Mouse (Mus musculus) CH12.LX (cell line): ENCODE data around the gene Adgb. TPM values are rescaled to one million over a fixed set of nuclear protein-coding genes. Genes with fewer than 3 reads are reported as not detected.

Experiments used
- DNase-seq: peaks from one replicate; pipeline ENCODE4 v3.0.0-alpha.2; 2013; ENCODE audit errors: extremely low read depth
- H3K27ac ChIP-seq: 2 replicates; pipeline ENCODE4 v1.5.1; 2012; ENCODE audit warnings: low read depth, mild to moderate bottlenecking, control low read depth, moderate library complexity; ENCODE audit not compliant: insufficient read depth
- H3K27me3 ChIP-seq: replicated peaks from 2 replicates; pipeline ENCODE3; 2012; ENCODE audit warnings: inconsistent platforms
- H3K36me3 ChIP-seq, 2 experiments: replicated peaks in 1 of 2; 2 replicates each; pipeline versions ENCODE3 to v1.6.1; 2012; ENCODE audit warnings: inconsistent platforms in 1 of 2, low read length in 1 of 2, mild to moderate bottlenecking in 1 of 2, mixed read lengths in 1 of 2, moderate library complexity in 1 of 2; ENCODE audit not compliant: control insufficient read depth in 1 of 2, insufficient read depth in 1 of 2
- H3K4me1 ChIP-seq, 2 experiments: 2 replicates each; pipeline ENCODE4 v1.6.1; 2012; ENCODE audit warnings: inconsistent platforms in 1 of 2, moderate library complexity in 1 of 2; ENCODE audit not compliant: insufficient read depth in 2 of 2, control insufficient read depth in 1 of 2
- H3K4me2 ChIP-seq: 2 replicates; pipeline ENCODE4 v1.6.1; 2012; ENCODE audit warnings: low read depth, mild to moderate bottlenecking, control low read depth; ENCODE audit not compliant: poor library complexity, insufficient read depth, severe bottlenecking
- H3K4me3 ChIP-seq, 3 experiments: fragments of 150-350 bp in 1 of 3; sonication (generic) in 1 of 3; replicated peaks in 1 of 3; 2 replicates each; pipeline versions ENCODE3 to v1.5.1; 2011 to 2012; ENCODE audit warnings: low read depth in 2 of 3, low read length in 2 of 3, mild to moderate bottlenecking in 2 of 3, moderate library complexity in 2 of 3, control low read depth in 1 of 3, improper control_type of control experiment in 1 of 3, inconsistent platforms in 1 of 3, mixed read lengths in 1 of 3; ENCODE audit not compliant: poor library complexity in 1 of 3
- H3K79me2 ChIP-seq: replicated peaks from 2 replicates; pipeline ENCODE4 v1.6.1; 2012; ENCODE audit warnings: mild to moderate bottlenecking, moderate library complexity; ENCODE audit not compliant: control insufficient read depth, poor library complexity, insufficient read depth, severe bottlenecking; ENCODE audit errors: extremely low read depth
- H3K9ac ChIP-seq: 2 replicates; pipeline ENCODE4 v1.6.1; 2012; ENCODE audit warnings: low read depth, mild to moderate bottlenecking, control low read depth, moderate library complexity; ENCODE audit not compliant: insufficient read depth
- H3K9me3 ChIP-seq: replicated peaks from 2 replicates; pipeline ENCODE3; 2012; ENCODE audit warnings: low read length, inconsistent platforms, mixed read lengths
- BHLHE40 ChIP-seq: IDR thresholded peaks from 2 replicates; pipeline ENCODE4 v1.6.1; 2011; ENCODE audit warnings: mild to moderate bottlenecking, low read depth, low read length, improper control_type of control experiment
- CHD1 ChIP-seq: IDR thresholded peaks from 2 replicates; pipeline ENCODE4 v1.6.1; 2012; ENCODE audit warnings: low read depth, low read length, improper control_type of control experiment, inconsistent platforms
- CTCF ChIP-seq, 2 experiments: IDR thresholded peaks in 1 of 2; conservative IDR thresholded peaks in 1 of 2; 2 replicates each; pipeline ENCODE4 v1.5.1; 2011 to 2012; ENCODE audit warnings: low read depth in 2 of 2, low read length in 2 of 2, improper control_type of control experiment in 1 of 2, inconsistent platforms in 1 of 2, mild to moderate bottlenecking in 1 of 2, moderate library complexity in 1 of 2
- E2F4 ChIP-seq: IDR thresholded peaks from 2 replicates; pipeline ENCODE4 v1.6.1; 2011; ENCODE audit warnings: low read depth, low read length, improper control_type of control experiment; ENCODE audit not compliant: insufficient replicate concordance
- ELF1 ChIP-seq: IDR thresholded peaks from 2 replicates; pipeline ENCODE4 v1.6.1; 2014; ENCODE audit warnings: low read depth, mild to moderate bottlenecking, inconsistent platforms, low read length, improper control_type of control experiment
- EP300 ChIP-seq: IDR thresholded peaks from 2 replicates; pipeline ENCODE4 v1.6.1; 2011; ENCODE audit warnings: low read length, improper control_type of control experiment
- GABPA ChIP-seq: IDR thresholded peaks from 2 replicates; pipeline ENCODE4 v1.6.1; 2012; ENCODE audit warnings: low read depth, low read length, improper control_type of control experiment, inconsistent platforms; ENCODE audit not compliant: insufficient replicate concordance
- HCFC1 ChIP-seq: IDR thresholded peaks from 2 replicates; pipeline ENCODE4 v1.6.1; 2012; ENCODE audit warnings: low read depth, mild to moderate bottlenecking, inconsistent platforms, low read length, improper control_type of control experiment
- IRF4 ChIP-seq: IDR thresholded peaks from 2 replicates; pipeline ENCODE4 v1.6.1; 2014; ENCODE audit warnings: low read depth, mild to moderate bottlenecking, inconsistent platforms, low read length, improper control_type of control experiment
- JUND ChIP-seq: conservative IDR thresholded peaks from 2 replicates; pipeline ENCODE4 v1.6.1; 2011; ENCODE audit warnings: low read depth, low read length, improper control_type of control experiment
- MAFK ChIP-seq: IDR thresholded peaks from 2 replicates; pipeline ENCODE4 v1.6.1; 2011; ENCODE audit warnings: low read length, improper control_type of control experiment; ENCODE audit not compliant: insufficient replicate concordance
- MAZ ChIP-seq: IDR thresholded peaks from 2 replicates; pipeline ENCODE4 v1.6.1; 2012; ENCODE audit warnings: low read depth, mild to moderate bottlenecking, inconsistent platforms, low read length, improper control_type of control experiment, moderate library complexity
- MEF2A ChIP-seq: IDR thresholded peaks from 2 replicates; pipeline ENCODE4 v1.6.1; 2014; ENCODE audit warnings: low read depth, mild to moderate bottlenecking, inconsistent platforms, low read length, improper control_type of control experiment, borderline replicate concordance
- MXI1 ChIP-seq: IDR thresholded peaks from 2 replicates; pipeline ENCODE4 v1.6.1; 2011; ENCODE audit warnings: mild to moderate bottlenecking, low read depth, low read length, improper control_type of control experiment
- PAX5 ChIP-seq: IDR thresholded peaks from 2 replicates; pipeline ENCODE4 v1.6.1; 2012; ENCODE audit warnings: low read length, inconsistent platforms, mixed read lengths
- POLR2A ChIP-seq: IDR thresholded peaks from 2 replicates; pipeline ENCODE4 v1.6.1; 2011; ENCODE audit warnings: low read depth, mild to moderate bottlenecking, improper control_type of control experiment, low read length
- RAD21 ChIP-seq: IDR thresholded peaks from 2 replicates; pipeline ENCODE4 v1.6.1; 2011; ENCODE audit warnings: low read depth, mild to moderate bottlenecking, low read length, improper control_type of control experiment, moderate library complexity
- RCOR1 ChIP-seq: conservative IDR thresholded peaks from 2 replicates; pipeline ENCODE4 v1.6.1; 2012; ENCODE audit warnings: low read depth, mild to moderate bottlenecking, inconsistent platforms, low read length, improper control_type of control experiment
- SIN3A ChIP-seq: IDR thresholded peaks from 2 replicates; pipeline ENCODE4 v1.6.1; 2012; ENCODE audit warnings: low read length, improper control_type of control experiment, inconsistent platforms
- TBP ChIP-seq: conservative IDR thresholded peaks from 2 replicates; pipeline ENCODE4 v1.6.1; 2011; ENCODE audit warnings: low read depth, low read length, improper control_type of control experiment
- TCF12 ChIP-seq: IDR thresholded peaks from 2 replicates; pipeline ENCODE4 v1.6.1; 2014; ENCODE audit warnings: low read depth, mild to moderate bottlenecking, inconsistent platforms, low read length, improper control_type of control experiment
- UBTF ChIP-seq: IDR thresholded peaks from 2 replicates; pipeline ENCODE4 v1.6.1; 2012; ENCODE audit warnings: low read depth, mild to moderate bottlenecking, inconsistent platforms, low read length, improper control_type of control experiment, moderate library complexity
- USF1 ChIP-seq: IDR thresholded peaks from 2 replicates; pipeline ENCODE4 v1.6.1; 2014; ENCODE audit warnings: low read depth, mild to moderate bottlenecking, inconsistent platforms, low read length, improper control_type of control experiment
- USF2 ChIP-seq: conservative IDR thresholded peaks from 2 replicates; pipeline ENCODE4 v1.6.1; 2011; ENCODE audit warnings: low read depth, low read length, improper control_type of control experiment
- ZC3H11A ChIP-seq: IDR thresholded peaks from 2 replicates; pipeline ENCODE4 v1.6.1; 2012; ENCODE audit warnings: low read depth, mild to moderate bottlenecking, inconsistent platforms, low read length, improper control_type of control experiment
- ZMIZ1 ChIP-seq: IDR thresholded peaks from 2 replicates; pipeline ENCODE4 v1.6.1; 2012; ENCODE audit warnings: low read depth, mild to moderate bottlenecking, inconsistent platforms, low read length, improper control_type of control experiment
- dilution Hi-C: fragments of 300-500 bp; cut with MboI; formaldehyde crosslinking; loops from 2 replicates; pipeline ENCODE4 v1.14.3; 2020; ENCODE audit warnings: low sequenced_read_pairs; ENCODE audit not compliant: extremely low pct_unique_long_range_greater_than_20kb, extremely low pct_ligation_motif_present
- in situ Hi-C: fragments of 300-500 bp; cut with MboI; formaldehyde crosslinking; loops from 3 replicates; pipeline ENCODE4 v1.14.3; 2019; ENCODE audit warnings: low sequenced_read_pairs, low pct_ligation_motif_present, low pct_unique_long_range_greater_than_20kb, mixed read lengths
- polyA plus RNA-seq: library from polyadenylated mRNA; unstranded; fragments of >175 nt; gene quantifications from 2 replicates; pipeline ENCODE4 v1.2.1, GENCODE M21; 2012; ENCODE audit warnings: low read depth; ENCODE audit not compliant: insufficient read length
- total RNA-seq, 2 experiments: library from RNA; depleted of rRNA; stranded (reverse); fragments of 300-350 nt in 1 of 2; fragments of >200 nt in 1 of 2; gene quantifications; 2 replicates each; pipeline ENCODE4 v1.2.3; 2012 to 2014

The Adgb gene
- total and polyA plus RNA-seq, 3 experiments: not detected

DNA sequence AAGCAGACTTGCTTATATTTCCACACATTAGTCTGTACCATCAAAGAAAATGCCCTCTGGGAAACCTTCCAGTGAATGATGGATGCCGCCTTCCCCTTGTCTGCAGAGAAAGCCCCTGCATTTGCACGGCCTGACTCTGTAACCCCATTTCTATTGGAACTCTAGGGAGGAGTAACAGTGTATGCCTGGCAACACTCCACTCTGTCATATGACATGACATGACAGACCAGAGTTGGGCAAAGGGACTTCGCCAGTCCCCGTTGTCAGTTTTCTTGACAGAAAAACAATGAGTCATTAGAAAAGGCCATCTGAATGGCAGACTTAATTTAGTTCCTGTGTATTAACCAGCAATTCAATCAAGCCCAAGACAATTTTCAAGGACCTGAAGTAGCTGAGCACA lies 167.8 kb downstream of the Adgb start:
- Histone ChIP-seq H3K4me3 (no peak overlapping the region), H3K36me3 (no peaks in the 10 kb centered on the region), H3K4me2 (no peak overlapping the region), H3K79me2 (no peaks in the 10 kb centered on the region), H3K9me3 (no peaks in the 10 kb centered on the region), H3K4me1 (peaks cover 0 to 10% of the 10 kb centered on the region in 2 experiments; a peak in 3 of 4 replicates), H3K9ac (no peak overlapping the region), H3K27ac (no peak overlapping the region), H3K27me3 (no peaks in the 10 kb centered on the region)
- dilution Hi-C loops (no loop called here), in situ Hi-C loops (loop anchor here (25.0 kb wide), 1 partner anchor 492 kb away; no protein-coding TSS in a partner anchor)
- no peak for TF ChIP-seq ELF1
- no peak for TF ChIP-seq ZMIZ1
- TF ChIP-seq HCFC1: no peak
- no peak for TF ChIP-seq TBP
- no peak for TF ChIP-seq PAX5
- TF ChIP-seq USF2: no peak
- no peak for TF ChIP-seq IRF4
- TF ChIP-seq USF1: no peak
- no peak for TF ChIP-seq SIN3A
- TF ChIP-seq MAZ: no peak
- no peak for TF ChIP-seq CTCF (conservative IDR thresholded peaks at IDR 0.05 in 1 of 2, IDR thresholded peaks at IDR 0.05 in 1 of 2; ENCODE audit: low read depth in 2 of 2, low read length in 2 of 2)
- no peak for TF ChIP-seq ZC3H11A
- TF ChIP-seq UBTF: no peak
- no peak for TF ChIP-seq MAFK
- no peak for TF ChIP-seq GABPA
- TF ChIP-seq JUND: no peak
- no peak for DNase-seq

DNA sequence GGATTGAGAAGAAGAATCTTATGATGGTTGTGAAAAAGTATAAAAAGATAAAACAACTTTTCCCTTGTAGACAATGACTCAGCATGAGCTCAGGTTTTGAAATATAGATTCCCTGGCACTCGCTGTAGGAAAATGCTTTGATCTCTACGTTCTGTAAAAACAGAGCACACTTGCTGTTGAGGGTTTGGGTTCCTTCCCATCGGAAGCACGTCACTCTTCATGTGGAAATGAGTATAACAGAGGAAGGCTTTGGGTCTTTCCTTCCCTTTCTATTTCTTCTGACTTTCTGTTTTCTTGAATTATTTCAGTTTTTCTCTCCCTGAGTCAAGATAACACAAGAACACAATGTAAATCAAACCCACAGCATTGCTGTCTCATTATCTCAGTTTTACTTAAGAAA lies 170.4 kb downstream of the Adgb start:
- dilution Hi-C loops: no loop called here

More for the DNA sequence above, 170.4 kb downstream of the Adgb start:
- H3K79me2 ChIP-seq: no peaks in the 10 kb centered on the region
- H3K4me2 ChIP-seq: no peak overlapping the region
- TF ChIP-seq EP300: no peak
- TF ChIP-seq TCF12: no peak
- TF ChIP-seq SIN3A: no peak
- no peak for TF ChIP-seq BHLHE40
- no peak for TF ChIP-seq ELF1
- no peak for TF ChIP-seq UBTF
- TF ChIP-seq MXI1: no peak
- no peak for TF ChIP-seq IRF4
- TF ChIP-seq RCOR1: no peak
- no peak for TF ChIP-seq RAD21
- TF ChIP-seq MEF2A: no peak
- no peak for TF ChIP-seq GABPA
- no peak for TF ChIP-seq E2F4
- TF ChIP-seq CHD1: no peak
- TF ChIP-seq USF1: no peak
- no peak for TF ChIP-seq POLR2A
- no peak for TF ChIP-seq HCFC1
- no peaks in the 10 kb centered on the region for H3K9me3 ChIP-seq
- H3K4me3 ChIP-seq: no peak overlapping the region
- peaks cover 0 to 10% of the 10 kb centered on the region in 2 experiments; a peak in 3 of 4 replicates for H3K4me1 ChIP-seq
- H3K36me3 ChIP-seq: no peaks in the 10 kb centered on the region
- H3K27ac ChIP-seq: no peak overlapping the region
- no peaks in the 10 kb centered on the region for H3K27me3 ChIP-seq
- in situ Hi-C loops: loop anchor here (25.0 kb wide), 1 partner anchor 489 kb away; no protein-coding TSS in a partner anchor
- no peak for DNase-seq
- H3K9ac ChIP-seq: no peak overlapping the region
